Mouse (Mus musculus) cerebellum, adult (tissue): ENCODE measurements around the gene Cycs.
A peak's percentile ranks its signal among the peaks of the same experiment; 100 is the strongest.

Experiments
- ATAC-seq: cut with Nextera tagmentation; 2 replicates; pipeline ENCODE4 v1.9.2; 2017; ENCODE audit warnings: mild to moderate bottlenecking, moderate library complexity, mixed read lengths; ENCODE audit not compliant: insufficient number of reproducible peaks, low FRiP score, low TSS enrichment

Cycs gene

DNA sequence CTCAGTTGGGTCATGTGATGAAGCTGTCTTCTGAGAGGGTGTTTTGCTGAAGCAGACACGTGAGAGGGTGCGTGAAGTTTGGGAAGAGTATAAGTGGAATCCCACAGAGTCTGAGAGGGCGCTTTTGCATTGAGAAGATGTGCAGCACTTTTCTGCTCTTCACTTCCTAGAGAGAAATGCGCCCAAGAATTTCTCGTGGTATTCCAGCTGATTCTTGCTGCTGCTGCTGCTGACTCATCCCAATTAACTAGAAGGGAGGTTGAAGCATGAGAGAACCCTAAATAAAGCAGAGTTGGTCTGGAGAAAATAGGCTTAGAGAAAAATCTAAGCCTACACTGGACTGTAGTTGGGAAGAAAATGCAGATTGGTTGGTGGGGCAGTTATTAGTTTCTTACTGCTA, 17.3 kb downstream of the Cycs start:
- no peak for ATAC-seq

DNA sequence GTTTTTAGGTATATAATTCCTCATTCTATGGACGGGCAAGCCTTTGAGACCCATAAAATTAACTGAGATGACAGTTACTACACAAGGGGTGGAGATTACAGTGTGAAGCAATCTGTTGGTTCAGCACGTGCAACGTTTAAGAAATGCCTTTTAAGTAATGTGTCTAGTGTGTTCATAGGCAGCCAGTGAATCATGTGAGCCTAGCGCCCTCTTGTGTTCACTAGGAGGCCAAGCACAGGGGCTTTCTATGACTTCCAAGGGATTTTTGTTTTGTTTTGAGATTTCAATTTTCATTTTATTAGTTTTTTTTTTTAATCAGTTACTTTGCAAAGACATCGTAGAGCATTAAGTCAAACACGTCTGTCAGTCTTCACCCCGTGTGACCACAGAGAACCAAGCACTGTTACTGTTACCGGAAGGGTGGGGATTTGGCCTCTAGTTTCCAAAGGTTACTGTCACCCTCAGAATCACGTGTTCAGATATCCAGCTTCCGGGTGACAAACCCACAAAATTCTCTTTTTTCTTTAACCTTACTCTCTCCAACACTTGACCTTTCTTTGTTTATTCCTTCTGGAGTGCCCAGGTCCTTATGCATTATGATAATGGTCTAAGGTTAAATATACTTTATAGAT, 20.8 kb downstream of the Cycs start:
- 0 out of 2 replicates have a peak, but pooled peaks have one; percentile 45 for ATAC-seq

DNA sequence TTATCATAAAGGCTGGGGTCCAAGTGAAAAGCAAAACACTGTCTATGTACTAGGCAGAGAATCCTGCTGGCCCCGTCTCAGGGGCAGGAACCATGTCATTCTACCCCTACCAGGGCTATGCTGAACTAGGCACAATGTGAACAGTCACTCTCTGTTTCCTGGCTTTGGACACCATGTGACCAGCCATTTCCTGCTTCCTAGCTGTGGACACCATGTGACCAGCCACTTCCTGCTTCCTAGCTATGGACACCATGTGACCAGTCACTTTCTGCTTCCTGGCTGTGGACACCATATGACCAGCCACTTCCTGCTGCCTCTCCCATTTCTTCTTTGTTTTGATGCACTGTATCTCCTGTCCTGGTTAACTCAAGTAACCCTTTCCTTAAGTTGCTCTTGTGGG, 23.8 kb downstream of the Cycs start:
- ATAC-seq = no peak

DNA sequence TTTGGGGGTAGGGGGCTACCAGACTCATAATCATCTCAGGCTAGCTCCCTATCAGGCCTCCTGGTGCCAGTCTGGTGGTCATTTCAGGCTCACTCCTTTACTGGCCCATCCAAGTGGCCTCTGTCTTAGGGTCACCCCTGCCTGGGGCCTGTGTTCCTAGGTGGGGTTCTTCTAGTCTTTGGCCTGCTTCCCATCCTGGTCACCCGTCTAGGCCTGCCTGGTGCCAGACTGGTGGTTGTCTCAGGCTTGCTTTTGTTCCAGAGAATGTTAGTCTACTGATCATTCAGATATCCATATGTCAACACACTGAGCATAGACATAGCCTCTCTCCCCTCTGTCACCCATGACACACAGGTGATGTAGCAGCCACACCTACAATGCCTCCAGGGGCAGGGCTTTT, 26.7 kb downstream of the Cycs start:
- ATAC-seq = no peak

DNA sequence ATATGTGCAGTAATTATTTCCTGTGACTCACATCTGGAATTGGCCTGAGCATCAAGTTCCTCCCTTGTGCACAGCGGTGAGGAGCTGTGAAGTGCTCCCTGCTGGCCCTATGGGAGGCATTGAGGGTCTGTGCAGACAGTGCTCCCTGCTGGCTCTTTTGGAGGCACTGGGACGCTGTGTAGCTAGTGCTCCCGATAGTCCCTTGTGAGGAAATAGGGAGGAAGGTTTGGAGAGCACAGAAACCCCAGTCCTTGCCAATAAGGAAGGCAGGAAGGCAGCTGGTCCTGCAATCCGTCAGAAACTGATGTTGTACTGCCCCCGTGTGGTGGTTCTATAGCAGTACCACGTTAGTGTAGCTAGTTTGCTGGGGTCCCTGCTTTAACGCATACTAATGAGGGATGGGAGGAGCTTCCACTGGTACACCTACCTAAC, 29.9 kb downstream of the Cycs start:
- ATAC-seq = peak; percentile 84

DNA sequence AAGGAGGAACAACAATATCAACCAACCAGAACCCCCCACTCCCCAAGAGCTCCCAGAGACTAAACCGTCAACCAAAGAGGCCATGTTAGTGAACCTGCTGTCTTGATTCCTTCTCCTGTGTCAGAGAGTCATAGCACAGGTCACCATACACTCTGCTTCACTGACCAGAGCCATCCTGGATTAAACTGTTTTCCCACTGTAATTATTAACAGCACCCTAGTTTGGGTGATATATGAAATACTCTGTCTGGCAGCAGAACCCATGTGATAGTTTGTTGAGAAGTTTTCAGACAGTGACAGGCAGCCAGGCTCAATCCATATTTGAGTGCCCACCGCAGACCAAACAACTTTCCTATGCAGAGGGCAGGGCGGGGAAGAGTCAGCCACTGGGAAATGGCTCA, 31.0 kb downstream of the Cycs start:
- ATAC-seq = no peak

DNA sequence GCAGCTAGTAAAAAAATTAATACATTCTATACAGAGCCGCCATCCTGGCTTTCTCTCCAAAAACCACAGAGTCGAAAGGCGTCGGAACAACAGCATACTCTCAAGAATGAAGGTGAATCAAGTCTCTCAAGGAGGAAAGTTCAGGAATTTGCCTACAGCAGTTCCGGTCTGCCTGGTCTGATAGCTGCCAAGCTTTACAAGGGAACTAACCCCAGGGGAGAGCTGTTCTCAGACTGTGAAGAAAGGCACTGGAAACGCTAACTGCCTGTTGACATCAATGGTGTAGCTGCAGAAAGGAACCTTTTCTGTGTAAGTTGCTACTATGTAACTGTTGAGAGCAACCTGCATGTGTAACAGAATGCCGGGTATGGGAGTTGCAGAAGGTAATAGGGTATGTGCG, 34.4 kb downstream of the Cycs start:
- no peak for ATAC-seq

DNA sequence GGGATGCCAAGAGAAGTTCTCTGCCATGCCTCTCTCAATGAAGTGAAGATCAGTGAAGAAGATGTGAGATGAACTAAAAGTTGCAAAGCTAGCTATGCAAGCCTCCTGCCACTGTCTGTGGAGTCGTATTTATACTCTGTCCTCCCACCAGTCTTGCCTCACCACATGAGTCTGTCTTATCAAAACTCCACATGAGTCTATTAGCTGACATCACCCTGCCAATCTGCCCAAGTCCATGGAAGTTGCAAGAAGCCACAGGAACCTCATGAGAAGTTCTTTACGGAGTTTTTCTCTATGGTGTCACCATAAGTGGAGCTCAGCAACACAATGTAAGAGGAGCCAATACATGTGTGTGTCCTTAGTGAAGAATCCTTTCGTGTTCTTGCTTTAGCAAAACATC, 35.3 kb downstream of the Cycs start:
- ATAC-seq = no peak

DNA sequence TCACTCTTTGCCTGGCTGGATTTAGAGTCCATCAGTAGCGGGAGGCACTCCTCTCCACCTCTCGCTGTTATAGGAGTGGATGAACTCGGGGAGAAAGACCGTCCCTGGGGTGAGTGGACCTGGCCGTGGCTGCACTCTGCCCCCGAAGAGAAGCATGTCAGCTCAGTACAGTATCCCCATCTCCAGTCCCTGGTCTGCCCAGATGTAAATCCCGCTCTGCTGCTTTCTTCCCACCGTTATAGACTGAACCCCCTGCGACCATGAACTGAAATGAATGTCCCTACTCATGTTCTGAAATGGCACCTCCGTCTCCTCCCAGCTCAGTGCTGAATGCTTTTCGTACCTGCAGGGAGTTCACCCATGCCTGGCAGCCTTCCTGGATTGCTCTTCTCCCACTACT, 37.1 kb downstream of the Cycs start:
- no peak for ATAC-seq

DNA sequence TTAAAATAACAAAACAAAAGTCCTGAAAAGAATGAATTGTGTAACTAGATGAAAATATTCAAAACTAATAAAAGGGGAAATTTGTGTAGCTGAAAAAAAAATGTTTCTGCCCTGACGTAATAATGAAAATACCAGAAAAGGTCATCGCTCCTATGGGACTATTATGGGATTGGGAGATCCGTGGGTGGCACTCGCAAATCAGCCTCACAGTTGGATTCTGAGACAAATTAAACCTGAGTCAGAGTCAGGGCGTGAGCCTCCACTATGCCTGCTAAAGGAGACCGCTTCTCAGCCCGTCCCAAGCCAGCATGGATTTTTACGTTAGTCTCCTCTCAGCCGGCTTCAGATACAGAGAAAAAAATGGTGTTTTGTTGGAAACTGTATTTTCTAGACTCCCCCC, 38.9 kb downstream of the Cycs start:
- no peak for ATAC-seq

DNA sequence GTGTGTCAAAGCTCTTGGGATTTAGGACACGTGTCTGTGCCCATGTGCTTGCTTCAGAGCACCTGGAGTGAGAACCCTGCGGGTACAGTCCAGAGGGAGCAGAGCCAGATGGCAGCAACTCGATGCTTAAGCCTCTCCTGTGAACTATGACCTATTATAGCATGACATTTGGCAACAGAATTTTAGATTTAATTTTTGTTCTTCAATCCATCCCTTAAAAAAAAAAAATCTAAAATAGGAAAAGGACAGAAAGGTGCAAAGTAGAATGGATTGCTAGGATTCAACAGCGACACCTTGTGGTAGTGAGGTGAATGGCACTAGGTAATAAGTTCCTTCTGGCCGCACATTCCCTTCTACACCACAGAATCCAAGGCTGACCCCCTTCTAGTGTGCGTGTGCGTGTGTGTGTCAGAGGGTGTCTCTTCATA, 39.7 kb downstream of the Cycs start:
- ATAC-seq = peak; percentile 74

DNA sequence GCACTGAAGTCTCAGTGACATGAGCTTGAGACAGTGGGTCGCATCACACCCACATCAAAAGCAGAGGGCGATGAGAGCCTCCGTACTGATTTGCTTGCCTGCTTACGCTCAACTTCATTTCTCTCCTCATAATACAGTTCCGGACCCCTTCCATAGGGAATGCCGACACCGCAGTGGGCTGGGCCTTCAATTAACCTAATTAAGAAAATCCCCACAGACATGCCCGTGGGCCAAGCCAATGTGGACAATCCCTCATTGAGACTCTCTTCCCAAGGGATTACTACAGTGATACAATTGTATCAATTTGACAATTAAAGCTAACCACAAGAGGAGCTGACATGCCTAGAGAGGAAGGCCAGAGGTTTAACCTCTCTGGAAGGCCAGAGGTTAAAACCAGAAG, 40.5 kb downstream of the Cycs start:
- no peak for ATAC-seq

DNA sequence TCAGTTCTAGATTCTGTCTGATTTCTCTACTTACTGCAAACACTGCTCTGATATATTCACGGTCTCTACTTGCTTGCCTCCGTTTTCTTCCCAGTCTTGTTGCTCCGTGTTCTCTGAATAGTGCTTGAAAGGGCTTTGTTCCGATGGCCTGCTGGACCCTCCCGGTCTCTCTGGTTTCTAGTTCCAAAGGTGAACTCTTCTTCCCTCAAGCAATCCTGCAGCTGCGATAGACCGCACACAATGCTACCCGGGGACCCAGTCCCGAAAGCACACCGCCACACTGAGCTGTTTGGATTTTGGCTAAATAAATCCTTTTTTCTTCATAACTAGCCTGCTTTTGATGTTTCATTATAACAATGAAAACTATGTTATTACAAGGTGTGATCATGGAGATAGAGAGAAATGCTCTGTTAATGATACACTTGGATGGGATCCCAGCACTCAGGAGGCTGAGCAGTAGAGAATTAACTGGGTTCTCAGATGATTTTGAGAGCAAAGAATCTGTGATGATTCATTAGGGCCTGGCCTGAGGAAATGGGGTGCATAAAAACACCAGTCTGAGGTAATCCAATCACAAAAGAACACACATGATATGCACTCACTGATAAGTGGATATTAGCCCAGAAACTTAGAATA, 42.0 kb downstream of the Cycs start:
- no peak for ATAC-seq

DNA sequence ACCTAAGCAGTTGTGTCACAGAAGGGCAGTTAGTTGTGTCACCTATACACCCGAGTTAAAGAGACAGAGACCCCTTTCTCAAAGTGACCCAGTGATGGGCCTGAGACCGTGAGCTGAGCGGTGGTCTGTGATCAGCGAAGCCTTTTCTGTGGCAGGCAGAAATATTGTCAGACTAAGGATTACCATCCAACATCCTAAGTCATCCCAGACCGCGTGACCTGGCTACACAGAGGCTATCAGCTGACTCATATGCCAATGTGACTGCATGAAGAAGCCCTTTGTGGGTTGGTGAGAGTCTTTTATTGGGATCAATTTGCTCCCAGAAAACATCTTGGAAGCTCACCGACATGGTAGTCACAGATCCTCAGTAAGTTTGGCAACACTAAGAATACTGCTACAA, 43.6 kb downstream of the Cycs start:
- ATAC-seq = no peak

DNA sequence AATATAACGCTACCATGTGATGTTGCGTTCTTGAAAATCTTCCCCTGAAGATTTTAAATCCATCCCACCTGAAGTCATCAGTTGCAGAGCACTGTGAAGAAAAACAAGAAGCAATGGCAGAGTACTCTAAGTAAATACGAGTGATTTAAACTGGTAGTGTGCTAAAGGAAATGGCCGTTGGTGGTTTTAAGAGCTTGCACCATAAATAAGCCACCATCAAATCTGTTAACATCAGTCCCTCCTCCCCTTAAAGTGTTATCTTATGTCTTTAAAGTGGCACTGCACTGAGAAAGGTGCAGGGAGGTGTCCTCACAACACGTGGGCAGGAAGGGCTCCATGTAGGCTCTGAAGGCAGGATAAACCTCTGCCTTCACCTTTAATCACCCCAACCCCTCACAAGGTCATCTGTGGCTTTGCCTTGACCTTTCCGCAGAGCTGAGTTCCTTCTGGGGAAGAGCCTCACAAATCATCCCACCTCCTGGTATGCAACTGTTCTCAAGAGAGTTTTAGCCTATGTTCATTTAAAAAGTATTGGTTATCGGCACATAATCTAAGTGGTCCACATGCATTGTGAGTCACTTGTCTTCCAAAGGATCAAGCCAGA, 44.7 kb downstream of the Cycs start:
- ATAC-seq = no peak

DNA sequence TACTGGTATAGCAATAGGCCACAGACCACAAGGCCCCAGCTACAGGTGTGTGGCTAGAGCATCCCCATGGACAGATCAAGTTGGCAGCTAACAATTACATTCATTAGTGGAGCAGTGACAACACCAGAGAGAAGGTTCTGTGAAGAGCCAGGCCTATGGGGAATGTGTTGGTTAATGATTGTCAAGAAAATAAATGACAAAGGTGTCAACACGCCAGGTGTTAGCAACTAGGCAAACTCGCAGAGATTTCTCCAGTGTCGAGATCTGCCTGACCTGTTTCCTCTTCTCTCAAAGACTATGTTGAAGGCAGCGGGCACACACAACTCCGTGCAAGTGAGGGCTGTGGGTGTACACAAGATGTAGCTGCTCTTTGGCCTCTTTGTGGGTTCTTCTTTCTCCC, 46.2 kb downstream of the Cycs start:
- ATAC-seq = no peak

DNA sequence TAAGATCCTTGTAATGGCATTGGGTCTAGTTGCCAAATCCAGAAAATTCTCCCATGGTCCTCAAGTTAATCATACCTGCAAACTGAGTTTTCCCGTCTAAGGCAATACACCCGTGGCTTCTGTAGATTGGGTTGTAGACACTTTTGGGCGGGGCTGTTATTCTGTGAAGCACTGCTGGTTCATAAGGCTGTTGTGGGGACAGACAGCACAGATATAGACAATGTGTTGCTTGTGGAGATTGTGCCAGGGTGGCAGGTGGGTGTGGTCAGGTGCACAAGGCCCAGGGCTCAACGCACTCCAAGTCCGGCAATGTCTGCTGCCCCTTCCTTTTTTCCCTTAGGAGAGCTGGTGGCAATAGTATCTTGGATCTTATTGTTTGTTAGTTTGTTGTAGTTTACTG, 48.0 kb downstream of the Cycs start:
- no peak for ATAC-seq
